Mouse (Mus musculus): ENCODE data around the gene Relb. TPM values are rescaled to one million over a fixed set of nuclear protein-coding genes. Genes with fewer than 3 reads are reported as not detected.
A peak's percentile ranks its signal among the peaks of the same experiment; 100 is the strongest.
"Not testable (repeated sequence)": the region's sequence is repeated elsewhere in the genome, so short reads cannot be mapped to it uniquely, and the experiment has no call there.

Relb gene
- polyA plus RNA-seq, 1 experiment from 2014 or later: 14.0 TPM

- peaks cover 29% of the 10 kb centered on the region for H3K36me3 ChIP-seq
- H3K27ac ChIP-seq (replicated peaks): peak overlapping the region; percentile 65; the same call in 1 of the 2 replicates
- H3K4me3 ChIP-seq (replicated peaks): peak overlapping the region; percentile 100
- ATAC-seq (ENCODE audit: insufficient number of reproducible peaks, low FRiP score, low TSS enrichment, low read depth); H3K9me3 ChIP-seq (replicated peaks); H3K27me3 ChIP-seq: not testable (repeated sequence)
- H3K4me1 ChIP-seq: peaks cover 33% of the 10 kb centered on the region
- WGBS: 58% methylated on average over 10 of the region's 10 CpGs
- H3K9ac ChIP-seq: peak overlapping the region; percentile 99; the same call in 1 of the 2 replicates
- peak overlapping the region; percentile 81 for H3K4me2 ChIP-seq (replicated peaks)
These were observed 24.5 kb downstream of the Relb start for GRCm38 (mm10) chr7:19604606-19605214.

DNA sequence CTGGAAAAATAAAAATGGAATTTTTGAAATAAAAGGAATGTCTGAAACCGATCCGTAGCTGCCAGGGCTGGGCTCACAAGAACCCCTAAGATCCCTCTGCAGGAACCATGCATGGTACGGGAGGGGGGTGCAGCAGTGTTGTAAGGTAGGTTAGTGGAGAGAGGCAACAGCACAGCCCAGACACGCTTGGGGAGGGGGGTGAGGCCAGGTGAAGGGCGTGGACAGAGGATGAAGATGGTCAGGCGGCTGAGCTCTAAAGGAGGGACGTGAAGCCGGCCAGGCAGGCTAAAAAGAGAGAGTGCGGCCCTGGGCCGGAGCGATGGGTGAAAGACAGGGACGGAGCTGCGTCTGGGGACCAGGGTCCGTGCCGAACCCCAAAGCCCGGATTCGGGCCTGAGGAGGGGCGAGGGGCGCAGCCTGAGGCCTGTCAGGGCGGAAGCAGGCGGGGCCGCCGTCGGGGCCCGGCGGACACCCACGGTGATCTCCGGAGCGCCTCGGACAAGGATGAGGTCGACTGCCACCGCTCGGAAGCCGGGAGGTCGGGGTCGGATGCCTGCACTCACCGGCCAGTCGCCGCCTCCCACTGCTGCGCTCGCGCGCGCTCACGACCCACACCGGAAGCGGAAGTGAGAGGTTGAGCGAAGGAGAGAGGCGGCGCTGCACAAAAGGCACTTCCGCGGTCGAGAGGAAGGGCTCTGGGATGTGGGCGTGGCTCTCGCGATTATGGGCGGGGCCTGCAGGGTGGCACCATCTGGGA, 25.2 kb downstream of the Relb start, which contains the start of gene Clasrp:
Clasrp (minus strand) TSS at position 638 of the 757 bp plus-strand sequence.
- under 1% methylated on average over 57 of the region's 57 CpGs for WGBS
- Histone ChIP-seq H3K9ac (peak within 1 kb of the TSS; percentile 99), H3K4me3 (replicated peaks) (peak within 1 kb of the TSS; percentile 100), H3K9me3 (replicated peaks) (no peaks in the 10 kb centered on the region), H3K27ac (replicated peaks) (peak within 1 kb of the TSS; percentile 65), H3K36me3 (peaks cover 36% of the 10 kb centered on the region), H3K4me1 (peaks cover 33% of the 10 kb centered on the region), H3K4me2 (replicated peaks) (peak within 1 kb of the TSS; percentile 81), H3K27me3 (no peaks in the 10 kb centered on the region)
- ATAC-seq (ENCODE audit: insufficient number of reproducible peaks, low FRiP score, low TSS enrichment, low read depth): peak; percentile 89

GRCm38 (mm10) chr7:19603055-19603454, 26.2 kb downstream of the Relb start:
- Histone ChIP-seq H3K4me1 (peaks cover 33% of the 10 kb centered on the region), H3K4me2 (replicated peaks) (peak overlapping the region; percentile 81), H3K9me3 (replicated peaks) (no peaks in the 10 kb centered on the region), H3K27me3 (no peaks in the 10 kb centered on the region), H3K9ac (peak overlapping the region; percentile 99; the same call in 1 of the 2 replicates), H3K36me3 (peaks cover 44% of the 10 kb centered on the region), H3K4me3 (replicated peaks) (peak overlapping the region; percentile 100), H3K27ac (replicated peaks) (no peak overlapping the region)
- 77% methylated on average over 12 of the region's 12 CpGs for WGBS
- ATAC-seq (ENCODE audit: insufficient number of reproducible peaks, low FRiP score, low TSS enrichment, low read depth): no peak

DNA sequence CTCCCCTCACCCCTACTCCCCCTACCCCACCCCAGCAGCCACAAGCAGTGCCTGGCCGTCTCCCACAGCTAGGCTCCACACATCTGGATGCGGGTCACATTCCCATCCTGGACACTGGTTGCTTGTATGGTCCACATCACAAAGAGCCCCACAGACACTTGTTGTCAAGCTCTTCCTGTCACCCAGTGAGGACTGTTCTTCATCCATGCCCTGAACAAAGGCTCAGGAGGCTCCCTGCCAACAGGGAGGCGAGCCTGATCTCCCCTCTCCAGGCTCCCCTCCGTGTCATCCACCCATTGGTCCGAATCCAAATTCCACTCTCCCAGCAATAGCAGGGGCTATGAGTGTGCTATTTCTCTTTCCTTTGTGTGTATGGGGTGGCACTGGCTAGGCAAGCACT, 28.7 kb downstream of the Relb start:
- Histone ChIP-seq H3K4me2 (replicated peaks) (no peak overlapping the region), H3K27ac (replicated peaks) (no peak overlapping the region), H3K4me3 (replicated peaks) (no peak overlapping the region), H3K9ac (no peak overlapping the region), H3K27me3 (no peaks in the 10 kb centered on the region), H3K9me3 (replicated peaks) (no peaks in the 10 kb centered on the region), H3K4me1 (peaks cover 33% of the 10 kb centered on the region), H3K36me3 (peaks cover 51% of the 10 kb centered on the region)
- ATAC-seq (ENCODE audit: insufficient number of reproducible peaks, low FRiP score, low TSS enrichment, low read depth): no peak
- WGBS: 54% methylated on average over 5 of the region's 5 CpGs

DNA sequence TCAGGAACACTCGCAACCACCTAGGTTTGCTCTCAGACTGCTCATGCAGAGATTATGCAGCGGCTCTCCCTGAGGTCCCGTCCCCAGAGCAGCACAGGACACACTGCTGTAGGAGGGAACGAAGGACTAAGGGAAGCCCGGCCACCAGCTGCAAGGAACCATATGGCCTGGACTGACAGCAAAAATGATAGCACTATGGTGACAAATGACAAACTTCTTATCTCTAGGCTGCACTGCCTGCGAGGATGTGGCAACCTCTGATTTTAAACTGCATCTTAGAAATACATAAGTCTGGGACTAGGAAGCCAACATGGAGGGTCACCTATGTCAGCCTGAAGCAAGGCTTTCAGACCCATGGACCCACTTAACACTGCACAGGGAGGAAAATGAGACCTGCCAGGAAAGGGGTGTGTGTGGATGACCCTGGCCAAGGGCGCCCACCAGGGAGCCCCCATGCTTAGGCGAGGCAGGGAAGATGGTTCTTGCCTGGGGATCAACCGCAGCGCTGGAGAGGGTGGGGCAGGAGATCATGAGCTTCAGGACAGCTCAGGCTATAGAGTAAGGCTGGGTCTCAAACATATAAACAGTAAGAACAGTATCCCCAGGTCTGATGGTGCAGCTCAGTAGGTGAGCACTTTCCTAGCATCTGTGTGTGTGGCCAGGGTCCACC, 36.0 kb downstream of the Relb start:
- Histone ChIP-seq H3K4me3 (replicated peaks) (no peak overlapping the region), H3K27ac (replicated peaks) (no peak overlapping the region), H3K27me3 (no peaks in the 10 kb centered on the region), H3K9ac (no peak overlapping the region), H3K4me2 (replicated peaks) (no peak overlapping the region), H3K4me1 (no peaks in the 10 kb centered on the region), H3K9me3 (replicated peaks) (no peaks in the 10 kb centered on the region), H3K36me3 (peaks cover 82% of the 10 kb centered on the region)
- 88% methylated on average over 10 of the region's 10 CpGs for WGBS
- no peak for ATAC-seq (ENCODE audit: insufficient number of reproducible peaks, low FRiP score, low TSS enrichment, low read depth)

GRCm38 (mm10) chr7:19589917-19590316, 39.3 kb downstream of the Relb start:
- Histone ChIP-seq H3K4me1 (no peaks in the 10 kb centered on the region), H3K4me3 (replicated peaks) (no peak overlapping the region), H3K27me3 (no peaks in the 10 kb centered on the region), H3K27ac (replicated peaks) (no peak overlapping the region), H3K9me3 (replicated peaks) (no peaks in the 10 kb centered on the region), H3K9ac (no peak overlapping the region), H3K4me2 (replicated peaks) (no peak overlapping the region), H3K36me3 (peaks cover 96% of the 10 kb centered on the region)
- WGBS: 54% methylated on average over 3 of the region's 3 CpGs
- ATAC-seq (ENCODE audit: insufficient number of reproducible peaks, low FRiP score, low TSS enrichment, low read depth): no peak

GRCm38 (mm10) chr7:19589207-19589606, 40.0 kb downstream of the Relb start:
- Histone ChIP-seq H3K9me3 (replicated peaks) (no peaks in the 10 kb centered on the region), H3K27me3 (no peaks in the 10 kb centered on the region), H3K4me1 (no peaks in the 10 kb centered on the region), H3K4me2 (replicated peaks) (no peak overlapping the region), H3K27ac (replicated peaks) (no peak overlapping the region), H3K4me3 (replicated peaks) (no peak overlapping the region), H3K9ac (no peak overlapping the region), H3K36me3 (peaks cover 98% of the 10 kb centered on the region)
- no peak for ATAC-seq (ENCODE audit: insufficient number of reproducible peaks, low FRiP score, low TSS enrichment, low read depth)
- 51% methylated on average over 3 of the region's 3 CpGs for WGBS

DNA sequence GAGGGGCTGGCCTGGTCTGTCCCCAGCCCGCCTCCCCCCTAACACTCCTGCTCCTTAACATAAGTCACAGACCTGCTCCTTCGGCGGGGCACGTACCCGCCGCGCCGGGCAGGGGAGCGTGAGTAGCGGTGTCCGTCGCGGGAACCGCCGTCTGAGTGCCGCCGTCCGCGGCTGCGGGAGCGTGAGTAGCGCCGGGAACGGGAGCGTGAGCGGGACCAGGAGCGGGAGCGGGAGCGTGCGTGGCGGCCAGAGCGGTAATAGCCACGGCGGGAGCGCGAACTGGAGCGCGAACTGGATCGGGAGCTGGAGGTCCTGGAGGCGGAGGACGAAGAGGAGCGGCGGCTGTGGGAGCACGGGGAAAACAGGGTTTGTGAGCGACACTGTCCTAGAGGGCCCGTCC, 43.0 kb downstream of the Relb start:
- 82% methylated on average over 46 of the region's 46 CpGs for WGBS
- Histone ChIP-seq H3K36me3 (peaks cover 95% of the 10 kb centered on the region), H3K9ac (no peak overlapping the region)

GRCm38 (mm10) chr7:19580634-19581033, 48.6 kb downstream of the Relb start:
- Histone ChIP-seq H3K9ac (no peak overlapping the region), H3K4me2 (replicated peaks) (no peak overlapping the region), H3K27ac (replicated peaks) (no peak overlapping the region), H3K36me3 (peaks cover 53% of the 10 kb centered on the region), H3K9me3 (replicated peaks) (no peaks in the 10 kb centered on the region), H3K27me3 (peaks cover 31% of the 10 kb centered on the region), H3K4me1 (peaks cover 33% of the 10 kb centered on the region), H3K4me3 (replicated peaks) (no peak overlapping the region)
- ATAC-seq (ENCODE audit: insufficient number of reproducible peaks, low FRiP score, low TSS enrichment, low read depth): no peak
- WGBS: 73% methylated on average over 8 of the region's 8 CpGs

More for the DNA sequence above, 43.0 kb downstream of the Relb start:
- Histone ChIP-seq H3K27ac (replicated peaks) (no peak overlapping the region), H3K4me2 (replicated peaks) (no peak overlapping the region), H3K9me3 (replicated peaks) (no peaks in the 10 kb centered on the region), H3K4me3 (replicated peaks) (no peak overlapping the region), H3K27me3 (no peaks in the 10 kb centered on the region), H3K4me1 (no peaks in the 10 kb centered on the region)
- ATAC-seq (ENCODE audit: insufficient number of reproducible peaks, low FRiP score, low TSS enrichment, low read depth): no peak

DNA sequence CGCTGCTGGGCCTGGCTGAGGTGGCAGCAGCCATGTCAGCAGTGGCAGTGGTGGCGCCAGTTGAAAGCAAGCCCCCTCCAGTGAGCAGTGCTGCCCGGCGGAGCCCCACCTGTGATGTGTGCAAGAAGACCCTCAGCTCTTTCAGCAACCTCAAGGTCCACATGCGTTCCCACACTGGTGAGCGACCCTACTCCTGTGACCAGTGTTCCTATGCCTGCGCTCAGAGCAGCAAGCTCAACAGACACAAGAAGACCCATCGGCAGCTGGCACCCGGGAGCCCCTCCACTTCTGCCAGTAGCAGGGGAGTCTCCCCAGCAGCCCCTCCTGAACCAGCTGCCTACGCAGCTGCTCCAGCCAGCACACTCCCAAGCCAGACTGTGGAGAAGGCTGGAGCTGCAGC, 49.5 kb downstream of the Relb start:
- H3K27ac ChIP-seq (replicated peaks): no peak overlapping the region
- H3K4me2 ChIP-seq (replicated peaks): no peak overlapping the region
- H3K4me3 ChIP-seq (replicated peaks): no peak overlapping the region
- ATAC-seq (ENCODE audit: insufficient number of reproducible peaks, low FRiP score, low TSS enrichment, low read depth): no peak
- H3K27me3 ChIP-seq: peaks cover 33% of the 10 kb centered on the region
- H3K36me3 ChIP-seq: peaks cover 45% of the 10 kb centered on the region
- WGBS: 81% methylated on average over 10 of the region's 10 CpGs
- H3K9ac ChIP-seq: no peak overlapping the region
- H3K4me1 ChIP-seq: peaks cover 33% of the 10 kb centered on the region
- no peaks in the 10 kb centered on the region for H3K9me3 ChIP-seq (replicated peaks)

DNA sequence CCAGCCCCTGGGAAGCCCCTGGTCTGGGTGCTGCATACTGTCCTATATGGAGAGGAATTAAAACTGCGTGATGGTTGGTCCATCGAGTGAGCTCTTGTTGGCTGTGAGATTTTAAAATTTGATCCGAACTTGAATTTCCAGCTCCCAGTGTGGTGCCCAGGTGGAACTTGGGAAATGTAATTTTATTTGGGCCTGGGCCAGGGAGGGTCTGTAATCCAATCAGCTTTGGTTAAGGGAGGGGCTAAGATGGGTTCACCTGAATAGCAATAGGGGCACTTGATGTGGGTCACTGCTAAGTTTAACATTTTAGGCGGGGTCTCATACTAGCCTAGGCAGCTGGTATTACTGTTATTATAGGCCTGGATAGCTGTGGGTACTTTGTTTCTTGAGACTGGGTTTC, 50.8 kb downstream of the Relb start:
- WGBS: 47% methylated on average over 4 of the region's 4 CpGs
- H3K4me2 ChIP-seq (replicated peaks): peak overlapping the region; percentile 73; the same call in 1 of the 2 replicates
- peaks cover 33% of the 10 kb centered on the region for H3K27me3 ChIP-seq

More for the DNA sequence above, 50.8 kb downstream of the Relb start:
- H3K4me1 ChIP-seq: peaks cover 33% of the 10 kb centered on the region
- no peak for ATAC-seq (ENCODE audit: insufficient number of reproducible peaks, low FRiP score, low TSS enrichment, low read depth)
- H3K27ac ChIP-seq (replicated peaks): no peak overlapping the region
- H3K9ac ChIP-seq: no peak overlapping the region
- H3K36me3 ChIP-seq: peaks cover 31% of the 10 kb centered on the region
- H3K4me3 ChIP-seq (replicated peaks): 0 out of 2 replicates have a peak overlapping the region, but pooled peaks have one; percentile 39
- no peaks in the 10 kb centered on the region for H3K9me3 ChIP-seq (replicated peaks)
